In genomic region chr6:30526586-30527515, GRCm38 (mm10) we compare ENCODE assay signal across 7 mouse cellular contexts. TPM values are rescaled to one million over a fixed set of nuclear protein-coding genes. Genes with fewer than 3 reads are reported as not detected.
A peak's percentile ranks its signal among the peaks of the same experiment; 100 is the strongest.
DNase-seq lines count a peak whose midpoint lies in the region; ATAC-seq and TF ChIP-seq lines count a peak whose summit lies in the region.

No protein-coding gene starts in this region.

- peak overlapping the region; percentile 15 for H3K4me2 ChIP-seq in hindbrain, embryonic 11.5 days (replicated peaks; ENCODE audit: low read depth, low read length)
- H3K4me2 ChIP-seq in limb, embryonic 13.5 days (replicated peaks), result peak overlapping the region; percentile 47

- H3K9ac ChIP-seq in hindbrain, embryonic 11.5 days (ENCODE audit: low read depth, low read length), result peak overlapping the region; percentile 55
- peak overlapping the region; percentile 56; the same call in 1 of the 2 replicates for H3K9ac ChIP-seq in limb, embryonic 13.5 days

- no peaks in the 10 kb centered on the region for H3K4me1 ChIP-seq in hindbrain, embryonic 11.5 days (replicated peaks; ENCODE audit: control insufficient read depth, insufficient read depth, low read length)
- peaks cover 58% of the 10 kb centered on the region for H3K4me1 ChIP-seq in limb, embryonic 13.5 days
- no peaks in the 10 kb centered on the region for H3K4me1 ChIP-seq in thymus, adult 2 months (replicated peaks; ENCODE audit: control insufficient read depth, insufficient read depth, low read length)

- peak overlapping the region; percentile 79 for H3K27ac ChIP-seq in hindbrain, embryonic 11.5 days (ENCODE audit: low read depth, low read length)
- peak overlapping the region; percentile 98 for H3K27ac ChIP-seq in limb, embryonic 13.5 days
- H3K27ac ChIP-seq in thymus, adult 2 months (ENCODE audit: control insufficient read depth, insufficient read depth, low read length), result no peak overlapping the region

- peak; percentile 91 for DNase-seq in MN1 (ENCODE audit: low spot score)
- peak; percentile 90 for DNase-seq in embryo, embryonic 11 days
- peak; percentile 72 for DNase-seq in hindbrain, embryonic 11.5 days (ENCODE audit: low spot score)
- DNase-seq in retina, embryonic 14.5 days (ENCODE audit: low spot score), result peak; percentile 59
- DNase-seq in frontal cortex, adult 2 months (ENCODE audit: extremely low spot score in 1 of 2, low spot score in 1 of 2), result no peak
- DNase-seq in thymus, adult 2 months, result no peak

- no peaks in the 10 kb centered on the region for H3K36me3 ChIP-seq in hindbrain, embryonic 11.5 days (ENCODE audit: control insufficient read depth, insufficient read depth, low read length)
- H3K36me3 ChIP-seq in limb, embryonic 13.5 days, result no peaks in the 10 kb centered on the region
- no peaks in the 10 kb centered on the region for H3K36me3 ChIP-seq in thymus, adult 2 months (ENCODE audit: control insufficient read depth, insufficient read depth, low read length)

- H3K9me3 ChIP-seq in hindbrain, embryonic 11.5 days (ENCODE audit: control insufficient read depth, low read length), result no peaks in the 10 kb centered on the region
- no peaks in the 10 kb centered on the region for H3K9me3 ChIP-seq in limb, embryonic 13.5 days

- ATAC-seq in hindbrain, embryonic 11.5 days (ENCODE audit: low FRiP score), result peak; percentile 76; the same call in 1 of the 2 replicates
- ATAC-seq in limb, embryonic 13.5 days (ENCODE audit: low FRiP score, low read depth), result no peak

- WGBS in hindbrain, embryonic 11.5 days, result 16% methylated on average over 19 of the region's 19 CpGs
- 8% methylated on average over 19 of the region's 19 CpGs for WGBS in limb, embryonic 13.5 days
- 79% methylated on average over 19 of the region's 19 CpGs for whole genome bisulfite sequencing in thymus, adult 2 months

- no peak for TF ChIP-seq CTCF in thymus, adult 2 months (IDR thresholded peaks at IDR 0.05; ENCODE audit: borderline replicate concordance, control insufficient read depth, extremely low read depth, insufficient read depth, low read length, poor library complexity)

- no peak overlapping the region for H3K4me3 ChIP-seq in hindbrain, embryonic 11.5 days (ENCODE audit: low read depth, low read length)
- no peak overlapping the region for H3K4me3 ChIP-seq in limb, embryonic 13.5 days
- H3K4me3 ChIP-seq in thymus, adult 2 months (ENCODE audit: control insufficient read depth, insufficient read depth, low read length), result no peak overlapping the region

- no peaks in the 10 kb centered on the region for H3K27me3 ChIP-seq in hindbrain, embryonic 11.5 days (ENCODE audit: control insufficient read depth, insufficient read depth, low read length)
- no peaks in the 10 kb centered on the region for H3K27me3 ChIP-seq in limb, embryonic 13.5 days
- no peaks in the 10 kb centered on the region for H3K27me3 ChIP-seq in thymus, adult 2 months (ENCODE audit: control insufficient read depth, insufficient read depth, low read length)

- TF ChIP-seq POLR2A in thymus, adult 2 months (IDR thresholded peaks at IDR 0.05; ENCODE audit: control insufficient read depth, extremely low read depth, insufficient read depth, low read length, poor library complexity), result no peak

RNA-seq across cellular contexts. Expression of gene Cpa2, which starts 14.5 kb away (rescaled TPM):
- polyA plus RNA-seq in hindbrain, embryonic 11.5 days (2014; fragmentation: Nextera tagmentation; extraction: Ambion mirVana), result 6.8 and 9.4 TPM in 2 replicates
- 10.4 and 11.1 TPM in 2 replicates for polyA plus RNA-seq in limb, embryonic 13.5 days (2015; fragmentation: Nextera tagmentation; extraction: Ambion mirVana)
- 2.7 and 4.3 TPM in 2 replicates for polyA plus RNA-seq in frontal cortex, adult 2 months (2012; rRNA removed)
- polyA plus RNA-seq in thymus, adult 2 months (2012; rRNA removed), result not detected in 2 replicates

RNA-seq across cellular contexts. Expression of gene Ssmem1, which starts 17.2 kb away (rescaled TPM):
- polyA plus RNA-seq in hindbrain, embryonic 11.5 days (2014; fragmentation: Nextera tagmentation; extraction: Ambion mirVana), result 0.36 and 0.37 TPM in 2 replicates
- 0.22 and 0.34 TPM in 2 replicates for polyA plus RNA-seq in limb, embryonic 13.5 days (2015; fragmentation: Nextera tagmentation; extraction: Ambion mirVana)
- 0.08 TPM in 1 of 2 replicates, not detected in the other for polyA plus RNA-seq in frontal cortex, adult 2 months (2012; rRNA removed)
- not detected in 2 replicates for polyA plus RNA-seq in thymus, adult 2 months (2012; rRNA removed)

RNA-seq across cellular contexts. Expression of gene Tmem209, which starts 17.3 kb away (rescaled TPM):
- 47.9 and 51.6 TPM in 2 replicates for polyA plus RNA-seq in hindbrain, embryonic 11.5 days (2014; fragmentation: Nextera tagmentation; extraction: Ambion mirVana)
- 34.7 and 34.9 TPM in 2 replicates for polyA plus RNA-seq in limb, embryonic 13.5 days (2015; fragmentation: Nextera tagmentation; extraction: Ambion mirVana)
- 25.1 and 28.2 TPM in 2 replicates for polyA plus RNA-seq in frontal cortex, adult 2 months (2012; rRNA removed)
- polyA plus RNA-seq in thymus, adult 2 months (2012; rRNA removed), result 79.5 and 80.2 TPM in 2 replicates

RNA-seq across cellular contexts. Expression of gene Cpa4, which starts 41.3 kb away (rescaled TPM):
- polyA plus RNA-seq in hindbrain, embryonic 11.5 days (2014; fragmentation: Nextera tagmentation; extraction: Ambion mirVana), result 3.5 and 3.9 TPM in 2 replicates
- 2.3 and 2.7 TPM in 2 replicates for polyA plus RNA-seq in limb, embryonic 13.5 days (2015; fragmentation: Nextera tagmentation; extraction: Ambion mirVana)
- polyA plus RNA-seq in frontal cortex, adult 2 months (2012; rRNA removed), result 0.19 and 0.24 TPM in 2 replicates
- 0.11 and 0.17 TPM in 2 replicates for polyA plus RNA-seq in thymus, adult 2 months (2012; rRNA removed)

Comparison
In these comparisons a context has a peak if more than half of its experiments do, and no peak if none do; other contexts are left out.
1. DNase-seq: peak in MN1 (single experiment), embryo, embryonic 11 days (single experiment), hindbrain, embryonic 11.5 days (single experiment) and retina, embryonic 14.5 days (single experiment); none in frontal cortex, adult 2 months (0 of 2) and thymus, adult 2 months (single experiment).